Mouse (Mus musculus) adrenal gland, adult (tissue): Measurements from ENCODE around the gene Ak9.

ENCODE experiments used
- DNase-seq, 2 experiments: peaks; one replicate each; pipeline ENCODE4 v3.0.0; 2022 to 2023; ENCODE audit warnings: low spot score in 1 of 2; ENCODE audit not compliant: inconsistent age in 2 of 2

Ak9 gene

DNA sequence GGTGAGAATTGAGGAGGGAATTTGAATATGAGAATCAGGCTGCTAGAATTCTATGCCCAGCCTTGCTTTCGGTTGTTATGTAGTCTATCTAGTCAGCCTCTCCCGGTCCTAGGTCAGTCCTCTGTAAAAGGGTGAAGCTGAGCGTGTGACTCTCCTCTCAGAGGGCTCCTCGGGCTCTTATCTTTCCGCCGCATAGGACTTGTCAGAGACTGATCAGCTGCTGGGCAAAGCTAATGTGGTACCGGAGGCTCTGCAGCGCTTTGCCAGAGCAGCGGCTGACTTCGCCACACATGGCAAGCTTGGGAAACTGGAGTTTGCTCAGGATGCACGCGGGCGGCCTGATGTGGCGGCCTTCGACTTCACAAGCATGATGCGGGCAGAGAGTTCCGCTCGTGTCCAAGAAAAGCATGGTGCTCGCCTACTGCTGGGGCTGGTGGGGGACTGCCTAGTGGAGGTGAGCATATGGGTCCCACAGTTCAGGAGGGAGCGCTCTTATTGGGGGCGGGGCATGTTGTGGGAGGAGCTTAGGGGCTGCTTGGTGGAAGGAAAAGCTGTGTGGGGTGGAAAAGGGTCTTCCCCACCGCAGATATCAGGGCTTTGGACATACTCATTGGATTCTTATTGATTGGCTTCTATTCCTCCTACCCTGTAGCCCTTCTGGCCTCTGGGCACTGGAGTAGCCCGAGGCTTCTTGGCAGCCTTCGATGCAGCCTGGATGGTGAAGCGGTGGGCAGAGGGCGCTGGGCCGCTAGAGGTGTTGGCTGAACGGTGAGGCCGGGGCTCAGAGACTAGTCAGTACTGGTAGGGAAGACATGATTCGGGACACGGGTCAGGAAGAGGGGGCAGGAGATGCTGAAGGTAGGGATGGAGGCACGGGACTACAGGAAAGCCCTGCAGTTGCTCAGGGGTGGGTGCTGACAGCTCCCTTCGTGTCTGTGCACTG is 177.4 kb downstream of the Ak9 start:
- DNase-seq: no peak

DNA sequence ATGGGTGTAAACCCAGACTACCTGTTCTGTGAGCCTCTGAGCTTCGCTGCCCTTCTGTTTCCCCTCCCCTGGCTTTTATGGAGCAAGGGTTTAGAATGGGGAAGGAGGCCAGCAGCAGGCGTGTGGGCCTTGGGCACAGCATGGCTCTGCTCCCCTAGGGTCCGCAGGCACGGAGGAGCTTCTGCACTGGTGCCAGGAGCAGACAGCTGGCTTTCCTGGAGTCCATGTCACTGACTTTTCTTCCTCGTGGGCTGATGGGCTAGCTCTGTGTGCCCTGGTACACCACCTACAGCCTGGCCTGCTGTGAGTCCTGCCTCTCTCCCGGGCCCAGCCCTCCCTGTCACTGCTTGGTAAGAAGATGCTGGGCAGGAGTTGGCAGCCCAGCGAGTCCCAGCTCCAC is 178.7 kb downstream of the Ak9 start:
- DNase-seq: no peak
